Mouse (Mus musculus) hindlimb bud, embryonic 11.5 days (tissue): ENCODE results near the gene Oxgr1.

ENCODE experiments used
- DNase-seq: peaks from one replicate; pipeline ENCODE4 v3.0.0-alpha.2; 2012; ENCODE audit warnings: low read depth, low spot score; ENCODE audit errors: extremely low spot score

The Oxgr1 gene

GRCm38 (mm10) chr14:119980698-119981235 lies 61.5 kb downstream of the Oxgr1 start:
- no peak for DNase-seq
